Mouse (Mus musculus): ENCODE results near the gene Tsks. TPM values are rescaled to one million over a fixed set of nuclear protein-coding genes. Genes with fewer than 3 reads are reported as not detected.
A peak's percentile ranks its signal among the peaks of the same experiment; 100 is the strongest.

Gene Tsks
- 0.07 TPM in 1 of 2 replicates, not detected in the other for polyA plus RNA-seq (2014; fragmentation: Nextera tagmentation; extraction: Ambion mirVana)

DNA sequence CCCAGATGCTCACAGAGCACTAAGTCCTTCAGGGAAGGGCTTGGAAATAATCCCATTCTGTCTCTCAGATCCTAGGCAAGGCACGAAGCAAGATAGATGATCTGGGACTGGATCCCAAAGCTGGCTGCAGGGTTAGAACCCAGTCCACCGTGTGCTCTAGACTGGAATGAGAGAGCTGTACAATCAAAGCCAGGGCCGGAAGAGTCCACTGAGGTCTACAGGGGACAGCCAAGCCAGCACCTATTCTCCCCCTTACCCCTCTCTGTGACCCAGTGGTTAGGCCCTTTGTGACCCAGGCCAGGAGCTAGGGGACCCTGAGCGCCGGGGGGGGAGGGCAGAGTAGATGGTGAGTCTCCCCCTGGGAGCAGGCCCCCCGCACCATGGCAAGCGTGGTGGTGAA is at the start of gene Tsks:
Tsks (plus strand) TSS at position 301 of the 400 bp plus-strand sequence.
- ATAC-seq (ENCODE audit: low FRiP score) (no peak), DNase-seq (ENCODE audit: low spot score, missing footprints) (no peak)
- H3K9me3 ChIP-seq (ENCODE audit: control insufficient read depth, low read length) = no peaks in the 10 kb centered on the region
- no peaks in the 10 kb centered on the region for H3K4me1 ChIP-seq (ENCODE audit: control insufficient read depth, insufficient read depth, low read length)
- 71% methylated on average over 7 of the region's 7 CpGs for WGBS
- no peak within 1 kb of the TSS for H3K4me2 ChIP-seq
- no peak within 1 kb of the TSS for H3K27ac ChIP-seq (ENCODE audit: low read depth, low read length)
- H3K9ac ChIP-seq (ENCODE audit: low read length) = no peak within 1 kb of the TSS
- H3K27me3 ChIP-seq (ENCODE audit: control insufficient read depth, insufficient read depth, low read length) = no peaks in the 10 kb centered on the region
- H3K4me3 ChIP-seq (ENCODE audit: low read depth, low read length) = no peak within 1 kb of the TSS
- no peaks in the 10 kb centered on the region for H3K36me3 ChIP-seq (ENCODE audit: control insufficient read depth, insufficient read depth, low read length)

DNA sequence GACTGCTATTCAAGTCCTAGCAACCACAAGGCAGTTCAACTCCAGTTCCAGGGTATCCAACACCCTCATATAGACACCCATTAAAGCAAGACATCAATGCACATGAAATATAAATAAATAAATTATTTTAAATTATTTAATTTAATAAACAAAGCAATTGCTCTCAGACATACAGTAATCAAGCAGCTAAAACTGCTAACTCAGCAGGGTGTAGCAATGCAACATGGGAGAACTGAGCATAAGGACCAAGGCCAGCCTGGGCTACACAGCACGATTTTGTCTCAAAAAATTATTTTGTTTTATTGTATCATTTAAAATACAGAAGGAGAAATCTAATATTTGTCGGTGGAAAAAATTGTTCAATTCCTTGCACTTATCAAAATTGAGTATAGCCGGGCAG is 48.8 kb upstream of the Tsks start:
- peaks cover 53% of the 10 kb centered on the region for H3K4me1 ChIP-seq (ENCODE audit: control insufficient read depth, insufficient read depth, low read length)
- no peak overlapping the region for H3K4me2 ChIP-seq
- H3K4me3 ChIP-seq (ENCODE audit: low read depth, low read length) = no peak overlapping the region
- peaks cover 3% of the 10 kb centered on the region for H3K36me3 ChIP-seq (ENCODE audit: control insufficient read depth, insufficient read depth, low read length)
- H3K9ac ChIP-seq (ENCODE audit: low read length) = no peak overlapping the region
- H3K9me3 ChIP-seq (ENCODE audit: control insufficient read depth, low read length) = no peaks in the 10 kb centered on the region
- DNase-seq (ENCODE audit: low spot score, missing footprints) (no peak), ATAC-seq (ENCODE audit: low FRiP score) (no peak)
- peak overlapping the region; percentile 93 for H3K27ac ChIP-seq (ENCODE audit: low read depth, low read length)
- no peaks in the 10 kb centered on the region for H3K27me3 ChIP-seq (ENCODE audit: control insufficient read depth, insufficient read depth, low read length)
- WGBS = 84% methylated on average over 3 of the region's 3 CpGs

DNA sequence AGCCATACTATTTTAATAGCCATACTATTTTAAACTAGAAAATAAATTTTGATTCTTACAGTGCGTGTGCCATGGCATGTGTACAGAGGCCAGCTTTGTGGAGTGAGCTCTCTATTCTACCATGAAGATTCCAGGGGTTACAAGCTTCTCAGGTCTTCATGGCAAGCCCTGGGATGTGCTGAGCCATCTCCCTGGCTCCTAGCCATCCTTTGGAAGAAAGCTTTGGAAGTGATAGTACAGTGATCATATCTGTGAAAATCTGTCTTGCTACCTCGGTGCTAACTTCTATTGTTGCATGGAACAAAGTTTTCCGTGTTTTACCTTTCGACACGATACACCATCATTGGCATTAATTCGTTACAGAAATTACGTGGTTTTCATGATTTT is 47.8 kb upstream of the Tsks start:
- Histone ChIP-seq H3K9ac (ENCODE audit: low read length) (no peak overlapping the region; the same call in 1 of the 2 replicates), H3K27me3 (ENCODE audit: control insufficient read depth, insufficient read depth, low read length) (no peaks in the 10 kb centered on the region), H3K27ac (ENCODE audit: low read depth, low read length) (peak overlapping the region; percentile 81), H3K36me3 (ENCODE audit: control insufficient read depth, insufficient read depth, low read length) (peaks cover 4% of the 10 kb centered on the region; the same call in 1 of the 2 replicates), H3K4me1 (ENCODE audit: control insufficient read depth, insufficient read depth, low read length) (peaks cover 53% of the 10 kb centered on the region), H3K4me3 (ENCODE audit: low read depth, low read length) (peak overlapping the region; percentile 58), H3K9me3 (ENCODE audit: control insufficient read depth, low read length) (no peaks in the 10 kb centered on the region), H3K4me2 (peak overlapping the region; percentile 68)
- DNase-seq (ENCODE audit: low spot score, missing footprints) (no peak), ATAC-seq (ENCODE audit: low FRiP score) (no peak)
- 42% methylated on average over 7 of the region's 7 CpGs for WGBS

DNA sequence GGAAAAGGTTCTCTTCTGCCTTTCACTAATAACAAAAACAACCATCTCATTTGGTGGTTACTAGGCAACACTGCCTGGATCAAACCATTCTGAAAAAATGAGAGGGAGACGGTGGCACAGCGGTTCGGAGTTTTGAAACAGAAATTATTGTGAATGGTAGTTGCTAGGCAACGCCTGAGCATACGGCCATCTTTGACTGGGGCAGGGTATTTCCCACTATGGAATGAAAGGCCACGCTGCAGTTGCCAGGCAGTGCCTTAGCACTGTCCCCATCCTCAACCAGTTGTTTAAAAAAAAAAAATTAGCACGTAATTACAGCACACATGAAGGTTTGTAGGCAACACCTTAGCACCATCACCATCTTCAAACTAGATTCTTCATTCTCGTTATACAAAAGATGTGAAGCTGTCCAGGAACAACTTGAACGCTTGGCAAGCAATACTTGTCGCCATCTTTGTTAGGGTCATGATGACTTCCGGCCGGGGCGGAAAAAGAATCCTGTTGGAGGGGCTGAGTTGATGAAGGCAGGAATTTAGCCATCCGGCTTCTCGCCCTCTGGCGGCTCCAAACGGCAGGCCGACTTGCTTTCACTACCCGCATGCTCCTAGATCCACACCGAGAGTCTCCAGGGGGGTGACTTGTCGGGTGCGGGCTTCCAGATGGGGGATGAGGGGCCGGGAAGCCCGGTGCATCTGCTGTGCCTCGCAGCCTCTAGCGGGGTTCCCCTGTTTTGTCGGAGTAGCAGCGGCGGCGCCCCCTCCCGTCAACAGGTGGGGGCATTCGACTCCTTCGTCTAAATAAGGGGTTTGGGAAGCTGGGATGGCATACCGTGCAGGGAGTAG is 47.2 kb upstream of the Tsks start, which contains the start of gene Fuz:
Fuz (plus strand) TSS at position 487 of the 842 bp plus-strand sequence.
- Histone ChIP-seq H3K9me3 (ENCODE audit: control insufficient read depth, low read length) (no peaks in the 10 kb centered on the region), H3K9ac (ENCODE audit: low read length) (peak within 1 kb of the TSS; percentile 81), H3K4me3 (ENCODE audit: low read depth, low read length) (peak within 1 kb of the TSS; percentile 58), H3K36me3 (ENCODE audit: control insufficient read depth, insufficient read depth, low read length) (peaks cover 4% of the 10 kb centered on the region; the same call in 1 of the 2 replicates), H3K4me1 (ENCODE audit: control insufficient read depth, insufficient read depth, low read length) (peaks cover 48% of the 10 kb centered on the region), H3K4me2 (peak within 1 kb of the TSS; percentile 68), H3K27ac (ENCODE audit: low read depth, low read length) (peak within 1 kb of the TSS; percentile 81), H3K27me3 (ENCODE audit: control insufficient read depth, insufficient read depth, low read length) (no peaks in the 10 kb centered on the region)
- WGBS = under 1% methylated on average over 34 of the region's 34 CpGs
- DNase-seq (ENCODE audit: low spot score, missing footprints) (peak; percentile 99), ATAC-seq (ENCODE audit: low FRiP score) (peak; percentile 74)

DNA sequence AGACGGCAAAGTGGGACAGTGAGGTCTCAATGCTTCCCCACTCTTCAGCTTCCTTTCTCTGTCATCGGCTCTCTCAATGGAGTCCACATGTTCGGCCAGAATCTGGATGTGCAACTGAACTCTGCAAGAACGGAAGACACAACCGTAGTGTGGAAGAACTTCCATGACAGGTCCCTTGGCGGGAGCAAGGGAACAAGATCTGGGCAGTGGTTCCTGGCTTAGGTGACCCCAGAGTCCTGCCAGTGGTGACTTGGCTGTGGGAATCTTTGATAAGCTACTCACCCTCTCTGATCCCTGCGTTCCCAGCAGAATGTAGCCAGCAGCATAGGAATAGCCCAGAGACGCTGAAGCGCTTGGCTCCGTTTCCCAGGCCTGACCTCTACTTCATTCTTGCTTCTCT is 46.5 kb upstream of the Tsks start:
- no peak for DNase-seq (ENCODE audit: low spot score, missing footprints)
- no peaks in the 10 kb centered on the region for H3K27me3 ChIP-seq (ENCODE audit: control insufficient read depth, insufficient read depth, low read length)
- H3K4me2 ChIP-seq = peak overlapping the region; percentile 68
- no peak for ATAC-seq (ENCODE audit: low FRiP score)
- H3K9ac ChIP-seq (ENCODE audit: low read length) = peak overlapping the region; percentile 81
- H3K4me1 ChIP-seq (ENCODE audit: control insufficient read depth, insufficient read depth, low read length) = peaks cover 48% of the 10 kb centered on the region
- WGBS = 36% methylated on average over 10 of the region's 10 CpGs
- no peaks in the 10 kb centered on the region for H3K9me3 ChIP-seq (ENCODE audit: control insufficient read depth, low read length)
- H3K4me3 ChIP-seq (ENCODE audit: low read depth, low read length) = peak overlapping the region; percentile 58
- 0 out of 2 replicates have a peak, but pooled peaks cover 4% of the 10 kb centered on the region for H3K36me3 ChIP-seq (ENCODE audit: control insufficient read depth, insufficient read depth, low read length)
- H3K27ac ChIP-seq (ENCODE audit: low read depth, low read length) = peak overlapping the region; percentile 81; the same call in 1 of the 2 replicates

DNA sequence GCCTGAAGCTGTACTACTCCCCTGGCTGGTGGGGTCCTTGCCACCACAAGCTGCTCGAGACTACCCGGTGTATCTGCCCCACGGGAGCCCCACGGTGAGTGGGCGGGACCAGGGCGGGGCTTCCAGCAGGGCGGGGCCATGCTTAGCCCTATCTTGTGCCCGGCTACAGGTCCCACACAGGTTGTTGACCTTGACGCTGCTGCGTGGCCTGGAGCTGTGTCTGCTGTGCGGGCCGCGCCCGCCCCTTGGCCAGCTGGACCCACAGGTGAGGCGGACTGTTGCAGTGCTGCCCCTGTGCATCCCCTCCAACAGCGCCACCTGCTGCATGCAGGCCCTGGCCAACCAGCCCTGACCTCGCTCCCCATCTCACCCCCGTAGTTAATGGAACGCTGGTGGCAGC is 44.4 kb upstream of the Tsks start:
- Histone ChIP-seq H3K4me1 (ENCODE audit: control insufficient read depth, insufficient read depth, low read length) (peaks cover 43% of the 10 kb centered on the region), H3K27me3 (ENCODE audit: control insufficient read depth, insufficient read depth, low read length) (no peaks in the 10 kb centered on the region), H3K4me2 (peak overlapping the region; percentile 11; the same call in 1 of the 2 replicates), H3K36me3 (ENCODE audit: control insufficient read depth, insufficient read depth, low read length) (peaks cover 7% of the 10 kb centered on the region; the same call in 1 of the 2 replicates), H3K9me3 (ENCODE audit: control insufficient read depth, low read length) (no peaks in the 10 kb centered on the region), H3K27ac (ENCODE audit: low read depth, low read length) (0 out of 2 replicates have a peak overlapping the region, but pooled peaks have one; percentile 6), H3K9ac (ENCODE audit: low read length) (peak overlapping the region; percentile 34; the same call in 1 of the 2 replicates), H3K4me3 (ENCODE audit: low read depth, low read length) (no peak overlapping the region)
- DNase-seq (ENCODE audit: low spot score, missing footprints) (peak; percentile 88), ATAC-seq (ENCODE audit: low FRiP score) (no peak)
- 38% methylated on average over 19 of the region's 19 CpGs for WGBS

DNA sequence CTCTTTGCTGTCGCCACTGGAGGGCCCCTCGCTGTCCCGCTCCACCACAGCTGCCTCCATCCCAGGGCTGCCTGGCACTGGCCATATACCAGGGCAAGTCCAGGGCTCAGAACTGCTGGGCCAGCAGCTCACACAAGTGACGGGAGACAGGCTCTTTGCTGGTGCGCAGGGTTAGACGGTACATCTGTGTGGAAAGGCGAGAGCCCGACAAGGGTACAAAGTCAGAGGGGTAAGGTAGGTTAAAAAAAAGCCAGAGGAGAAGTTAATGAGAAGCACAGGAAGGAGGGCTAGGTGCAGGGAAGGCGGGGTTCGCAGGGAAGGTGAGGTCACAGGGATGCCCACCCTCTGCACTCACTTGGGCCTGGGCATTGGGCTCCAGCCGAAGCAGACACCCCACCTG is 42.4 kb upstream of the Tsks start:
- H3K4me2 ChIP-seq = no peak overlapping the region; the same call in 1 of the 2 replicates
- H3K27ac ChIP-seq (ENCODE audit: low read depth, low read length) = peak overlapping the region; percentile 32; the same call in 1 of the 2 replicates
- peaks cover 26% of the 10 kb centered on the region for H3K4me1 ChIP-seq (ENCODE audit: control insufficient read depth, insufficient read depth, low read length)
- H3K4me3 ChIP-seq (ENCODE audit: low read depth, low read length) = no peak overlapping the region
- ATAC-seq (ENCODE audit: low FRiP score) (no peak), DNase-seq (ENCODE audit: low spot score, missing footprints) (no peak)
- no peak overlapping the region for H3K9ac ChIP-seq (ENCODE audit: low read length)
- H3K27me3 ChIP-seq (ENCODE audit: control insufficient read depth, insufficient read depth, low read length) = no peaks in the 10 kb centered on the region
- 86% methylated on average over 11 of the region's 11 CpGs for WGBS
- H3K9me3 ChIP-seq (ENCODE audit: control insufficient read depth, low read length) = no peaks in the 10 kb centered on the region
- H3K36me3 ChIP-seq (ENCODE audit: control insufficient read depth, insufficient read depth, low read length) = peaks cover 12% of the 10 kb centered on the region

DNA sequence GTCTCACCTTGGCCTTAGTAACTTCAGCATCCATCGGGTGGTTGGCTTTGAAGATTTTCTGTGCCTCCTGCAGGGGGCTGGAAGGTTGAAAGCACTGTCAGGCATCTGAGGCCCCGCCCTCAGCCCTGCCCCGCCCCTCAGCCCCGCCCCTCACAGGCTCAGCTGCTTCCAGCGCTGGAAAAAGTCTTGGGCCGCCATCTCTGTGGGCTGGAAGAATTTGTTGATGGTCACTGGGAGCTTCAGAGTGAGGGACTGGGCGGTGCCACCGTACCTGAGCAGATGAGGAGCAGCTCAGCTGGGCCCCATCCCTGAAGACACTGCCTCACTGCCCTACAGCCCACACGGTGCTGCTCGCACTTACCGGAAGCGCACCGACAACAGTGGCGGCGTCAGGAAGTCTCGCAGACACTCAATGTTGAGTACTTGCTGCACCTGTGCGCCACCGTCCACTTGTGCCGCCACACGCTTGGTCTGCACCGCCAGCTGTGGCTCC is 41.7 kb upstream of the Tsks start:
- WGBS = 20% methylated on average over 21 of the region's 21 CpGs
- Histone ChIP-seq H3K4me2 (peak overlapping the region; percentile 44), H3K27ac (ENCODE audit: low read depth, low read length) (peak overlapping the region; percentile 32; the same call in 1 of the 2 replicates), H3K4me1 (ENCODE audit: control insufficient read depth, insufficient read depth, low read length) (peaks cover 26% of the 10 kb centered on the region), H3K36me3 (ENCODE audit: control insufficient read depth, insufficient read depth, low read length) (peaks cover 16% of the 10 kb centered on the region), H3K9ac (ENCODE audit: low read length) (peak overlapping the region; percentile 40), H3K9me3 (ENCODE audit: control insufficient read depth, low read length) (no peaks in the 10 kb centered on the region), H3K27me3 (ENCODE audit: control insufficient read depth, insufficient read depth, low read length) (no peaks in the 10 kb centered on the region), H3K4me3 (ENCODE audit: low read depth, low read length) (peak overlapping the region; percentile 17; the same call in 1 of the 2 replicates)
- DNase-seq (ENCODE audit: low spot score, missing footprints) (peak; percentile 96), ATAC-seq (ENCODE audit: low FRiP score) (peak; percentile 31)

DNA sequence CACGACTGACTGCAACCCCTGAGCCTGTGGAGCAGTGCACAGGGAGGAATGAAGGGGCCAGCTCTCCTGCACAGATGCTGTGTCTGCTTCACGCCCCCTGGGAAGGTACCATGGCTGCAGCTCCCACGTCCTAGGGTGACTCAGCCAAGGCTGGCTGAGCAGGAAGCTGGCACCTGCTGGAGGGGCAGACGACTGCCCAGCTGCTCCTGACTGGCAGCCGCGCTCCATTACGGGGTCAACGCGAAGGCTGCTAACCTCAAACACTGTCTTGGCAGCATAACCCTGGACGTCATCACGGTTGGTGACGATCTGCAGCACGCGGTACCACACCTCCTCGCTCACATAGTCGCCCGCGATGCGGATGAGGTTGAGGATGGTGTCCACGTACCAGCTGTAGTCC is 37.6 kb upstream of the Tsks start:
- Histone ChIP-seq H3K4me3 (ENCODE audit: low read depth, low read length) (no peak overlapping the region), H3K9ac (ENCODE audit: low read length) (no peak overlapping the region), H3K9me3 (ENCODE audit: control insufficient read depth, low read length) (no peaks in the 10 kb centered on the region), H3K27me3 (ENCODE audit: control insufficient read depth, insufficient read depth, low read length) (no peaks in the 10 kb centered on the region), H3K4me2 (no peak overlapping the region), H3K36me3 (ENCODE audit: control insufficient read depth, insufficient read depth, low read length) (peaks cover 21% of the 10 kb centered on the region), H3K27ac (ENCODE audit: low read depth, low read length) (no peak overlapping the region), H3K4me1 (ENCODE audit: control insufficient read depth, insufficient read depth, low read length) (peaks cover 11% of the 10 kb centered on the region)
- 94% methylated on average over 20 of the region's 20 CpGs for WGBS
- ATAC-seq (ENCODE audit: low FRiP score) (no peak), DNase-seq (ENCODE audit: low spot score, missing footprints) (no peak)
